Mouse (Mus musculus) stomach, embryonic 16.5 days (tissue): ENCODE data around the gene Rapgef4. TPM values are rescaled to one million over a fixed set of nuclear protein-coding genes. Genes with fewer than 3 reads are reported as not detected.

Source experiments
- ATAC-seq: fragments of 200-750 bp; cut with Nextera tagmentation; 2 replicates; pipeline ENCODE4 v1.8.0; 2017; ENCODE audit warnings: moderate number of reproducible peaks, moderate TSS enrichment; ENCODE audit not compliant: insufficient read depth, low FRiP score
- H3K27ac ChIP-seq: fragments of 300-500 bp; sonication (generic); 2 replicates; pipeline ENCODE4 v1.5.1; 2014; ENCODE audit warnings: low read length
- H3K27me3 ChIP-seq: fragments of 300-500 bp; sonication (generic); 2 replicates; pipeline ENCODE4 v1.6.1; 2014; ENCODE audit warnings: low read length, control low read depth, mixed read lengths; ENCODE audit not compliant: control insufficient read depth, insufficient read depth
- H3K36me3 ChIP-seq: fragments of 300-500 bp; sonication (generic); 2 replicates; pipeline ENCODE4 v1.6.1; 2014; ENCODE audit warnings: low read length; ENCODE audit not compliant: control insufficient read depth, insufficient read depth
- H3K4me1 ChIP-seq: fragments of 300-500 bp; sonication (generic); 2 replicates; pipeline ENCODE4 v1.6.1; 2014; ENCODE audit warnings: low read length, control low read depth, mixed read lengths; ENCODE audit not compliant: control insufficient read depth, insufficient read depth
- H3K4me2 ChIP-seq: fragments of 300-500 bp; sonication (generic); 2 replicates; pipeline ENCODE4 v1.6.1; 2014; ENCODE audit warnings: low read depth, low read length, mixed read lengths
- H3K4me3 ChIP-seq: fragments of 300-500 bp; sonication (generic); replicated peaks from 2 replicates; pipeline ENCODE4 v1.5.1; 2014; ENCODE audit warnings: mild to moderate bottlenecking, low read length
- H3K9ac ChIP-seq: fragments of 300-500 bp; sonication (generic); 2 replicates; pipeline ENCODE4 v1.6.1; 2014; ENCODE audit warnings: low read length
- H3K9me3 ChIP-seq: fragments of 300-500 bp; sonication (generic); replicated peaks from 2 replicates; pipeline ENCODE4 v1.6.1; 2016; ENCODE audit warnings: low read length, control low read depth; ENCODE audit not compliant: control insufficient read depth
- WGBS: fragments of 180-500 bp; shearing (Covaris S2); extraction: QIAGEN DNeasy Blood & Tissue Kit; methylation state at CpG from one replicate; pipeline ENCODE4 v1.1.7; 2014; 5-methylcytosine and 5-hydroxymethylcytosine counted together
- polyA plus RNA-seq: library from polyadenylated mRNA; unstranded; fragments of >200 nt; fragmentation: Nextera tagmentation; extraction: Ambion mirVana; gene quantifications from 2 replicates; pipeline ENCODE4 v1.2.1, GENCODE M21; 2015

Rapgef4 gene
- polyA plus RNA-seq, 1 experiment from 2014 or later: 5.6 TPM

- no peak for ATAC-seq
- Histone ChIP-seq H3K4me2 (no peak overlapping the region), H3K36me3 (no peaks in the 10 kb centered on the region), H3K27ac (no peak overlapping the region), H3K9ac (no peak overlapping the region), H3K4me1 (no peaks in the 10 kb centered on the region), H3K4me3 (no peak overlapping the region), H3K27me3 (no peaks in the 10 kb centered on the region), H3K9me3 (no peaks in the 10 kb centered on the region)
- WGBS: 79% methylated on average over 10 of the region's 10 CpGs
These were observed 177.7 kb downstream of the Rapgef4 start for GRCm38 (mm10) chr2:72158691-72159225.

- 70% methylated on average over 6 of the region's 6 CpGs for WGBS
- no peaks in the 10 kb centered on the region for H3K27me3 ChIP-seq
- no peak overlapping the region for H3K9ac ChIP-seq
- H3K27ac ChIP-seq: no peak overlapping the region
- H3K36me3 ChIP-seq: no peaks in the 10 kb centered on the region
- no peak for ATAC-seq
- no peaks in the 10 kb centered on the region for H3K4me1 ChIP-seq
- H3K4me3 ChIP-seq: no peak overlapping the region
- no peaks in the 10 kb centered on the region for H3K9me3 ChIP-seq
- no peak overlapping the region for H3K4me2 ChIP-seq
These were observed 178.2 kb downstream of the Rapgef4 start for GRCm38 (mm10) chr2:72159281-72159680.

- Histone ChIP-seq H3K4me3 (no peak overlapping the region), H3K9ac (no peak overlapping the region), H3K4me2 (no peak overlapping the region), H3K36me3 (no peaks in the 10 kb centered on the region), H3K27ac (no peak overlapping the region), H3K9me3 (no peaks in the 10 kb centered on the region), H3K27me3 (no peaks in the 10 kb centered on the region), H3K4me1 (peaks cover 16% of the 10 kb centered on the region)
- no peak for ATAC-seq
- WGBS: 80% methylated on average over 5 of the region's 5 CpGs
These were observed 184.3 kb downstream of the Rapgef4 start for GRCm38 (mm10) chr2:72165136-72165854.

DNA sequence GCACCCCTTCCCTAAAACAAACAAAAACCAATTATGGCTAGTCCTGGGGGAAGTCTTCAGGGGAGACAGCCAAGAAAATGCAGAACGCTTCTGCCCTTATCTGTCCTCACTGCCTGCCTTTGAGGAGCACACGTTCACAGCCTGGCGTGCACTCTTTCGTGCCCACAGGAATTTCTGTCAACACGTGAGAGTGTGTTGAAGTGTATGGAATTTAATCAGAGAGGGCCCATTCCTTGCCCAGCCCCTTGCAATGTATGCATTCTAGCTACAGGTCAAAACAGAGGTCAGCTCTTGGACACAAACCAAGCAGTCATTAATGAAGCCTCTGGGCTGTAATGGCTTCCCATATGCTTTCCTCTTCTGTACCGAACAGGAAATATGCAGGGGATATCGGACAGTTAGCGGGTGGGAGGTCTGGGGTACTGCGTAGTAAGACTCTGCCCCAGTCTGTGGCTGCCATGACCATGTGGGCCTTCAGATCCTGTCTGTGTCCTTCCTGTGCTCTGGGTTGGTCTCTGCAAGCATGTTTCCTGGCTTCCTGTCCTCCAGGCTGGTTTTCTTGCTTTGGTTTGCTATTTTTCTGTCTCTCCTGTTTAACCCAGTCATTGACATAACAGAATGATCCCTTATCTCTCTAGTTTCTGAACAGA, 188.5 kb downstream of the Rapgef4 start:
- WGBS: 36% methylated on average over 9 of the region's 9 CpGs
- Histone ChIP-seq H3K4me3 (no peak overlapping the region), H3K27me3 (no peaks in the 10 kb centered on the region), H3K9ac (no peak overlapping the region), H3K9me3 (no peaks in the 10 kb centered on the region), H3K4me2 (no peak overlapping the region), H3K4me1 (peaks cover 16% of the 10 kb centered on the region), H3K36me3 (no peaks in the 10 kb centered on the region), H3K27ac (no peak overlapping the region)
- no peak for ATAC-seq

GRCm38 (mm10) chr2:72170546-72170945, 189.5 kb downstream of the Rapgef4 start:
- no peak for ATAC-seq
- 81% methylated on average over 8 of the region's 8 CpGs for WGBS
- no peak overlapping the region for H3K27ac ChIP-seq

DNA sequence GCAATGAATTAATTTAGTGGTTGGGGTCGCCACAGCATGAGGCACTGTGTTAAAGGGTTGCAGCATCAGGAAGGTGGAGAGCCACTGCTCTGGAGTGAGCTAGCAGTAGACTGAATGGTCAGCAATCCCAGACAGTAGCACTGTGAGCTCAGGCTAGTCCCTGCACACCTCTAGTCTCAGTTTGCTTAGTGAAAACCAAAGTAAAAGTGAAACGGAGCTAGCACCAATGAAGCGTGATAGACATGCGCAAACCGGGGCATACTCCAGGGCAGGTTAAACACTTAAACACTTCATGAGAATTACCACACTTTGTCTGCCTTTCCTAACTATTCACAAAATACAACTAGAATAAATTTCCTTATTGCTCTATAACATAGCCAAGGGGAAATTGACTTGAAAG, 190.2 kb downstream of the Rapgef4 start:
- 89% methylated on average over 5 of the region's 5 CpGs for WGBS

More at GRCm38 (mm10) chr2:72170546-72170945, 189.5 kb downstream of the Rapgef4 start:
- Histone ChIP-seq H3K4me3 (no peak overlapping the region), H3K4me2 (no peak overlapping the region), H3K4me1 (peaks cover 16% of the 10 kb centered on the region), H3K27me3 (no peaks in the 10 kb centered on the region), H3K9me3 (no peaks in the 10 kb centered on the region), H3K36me3 (no peaks in the 10 kb centered on the region), H3K9ac (no peak overlapping the region)

DNA sequence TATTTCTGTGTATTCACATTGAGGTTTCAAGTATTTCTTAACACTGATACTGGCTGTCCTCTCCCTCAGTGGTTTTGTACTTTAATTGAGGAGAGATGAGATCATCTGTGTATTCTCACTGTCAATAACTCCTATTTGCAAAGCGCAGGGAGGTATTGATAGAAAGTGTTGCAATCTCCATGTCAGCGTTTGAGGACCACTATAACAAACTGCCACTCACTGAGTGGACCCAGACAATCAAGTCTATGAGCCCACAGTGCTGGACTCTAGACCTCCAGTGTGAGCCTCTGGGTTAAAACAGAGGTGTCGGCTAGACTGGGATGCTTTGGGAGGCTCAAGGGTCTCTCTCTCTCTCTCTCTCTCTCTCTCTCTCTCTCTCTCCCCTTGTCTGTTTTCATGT, 192.0 kb downstream of the Rapgef4 start:
- no peak for ATAC-seq

More for the DNA sequence above, 190.2 kb downstream of the Rapgef4 start:
- Histone ChIP-seq H3K4me3 (no peak overlapping the region), H3K4me2 (no peak overlapping the region), H3K4me1 (peaks cover 16% of the 10 kb centered on the region), H3K27me3 (no peaks in the 10 kb centered on the region), H3K27ac (no peak overlapping the region), H3K9ac (no peak overlapping the region), H3K36me3 (no peaks in the 10 kb centered on the region), H3K9me3 (no peaks in the 10 kb centered on the region)
- no peak for ATAC-seq

DNA sequence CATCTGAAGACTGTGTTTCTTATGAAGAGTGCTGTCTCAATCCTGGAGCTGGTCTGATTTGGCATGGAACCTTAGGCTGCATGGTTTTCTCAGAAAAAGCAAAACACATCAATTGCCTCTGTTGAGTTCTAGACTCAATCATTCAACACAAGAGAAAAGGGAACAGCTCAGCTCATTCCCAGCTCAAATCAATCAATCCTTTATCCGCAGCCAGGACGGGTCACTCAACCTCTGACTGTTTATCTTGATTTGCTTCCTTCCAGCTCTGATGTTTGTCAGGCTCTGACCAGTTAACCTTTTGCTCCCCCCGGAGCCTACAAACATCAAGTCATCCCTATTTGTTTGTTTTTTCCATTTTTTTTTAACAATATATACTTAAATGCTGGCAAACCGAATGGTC, 192.8 kb downstream of the Rapgef4 start:
- Histone ChIP-seq H3K36me3 (no peaks in the 10 kb centered on the region), H3K27ac (no peak overlapping the region), H3K4me1 (peaks cover 11% of the 10 kb centered on the region), H3K27me3 (no peaks in the 10 kb centered on the region), H3K4me3 (no peak overlapping the region), H3K4me2 (no peak overlapping the region), H3K9ac (no peak overlapping the region), H3K9me3 (no peaks in the 10 kb centered on the region)
- WGBS: 34% methylated on average over 4 of the region's 4 CpGs
- ATAC-seq: no peak

More for the DNA sequence above, 192.0 kb downstream of the Rapgef4 start:
- Histone ChIP-seq H3K27me3 (no peaks in the 10 kb centered on the region), H3K36me3 (no peaks in the 10 kb centered on the region), H3K9me3 (no peaks in the 10 kb centered on the region), H3K9ac (no peak overlapping the region), H3K4me2 (no peak overlapping the region), H3K27ac (no peak overlapping the region), H3K4me1 (peaks cover 16% of the 10 kb centered on the region), H3K4me3 (no peak overlapping the region)
- 59% methylated on average over 3 of the region's 3 CpGs for WGBS

DNA sequence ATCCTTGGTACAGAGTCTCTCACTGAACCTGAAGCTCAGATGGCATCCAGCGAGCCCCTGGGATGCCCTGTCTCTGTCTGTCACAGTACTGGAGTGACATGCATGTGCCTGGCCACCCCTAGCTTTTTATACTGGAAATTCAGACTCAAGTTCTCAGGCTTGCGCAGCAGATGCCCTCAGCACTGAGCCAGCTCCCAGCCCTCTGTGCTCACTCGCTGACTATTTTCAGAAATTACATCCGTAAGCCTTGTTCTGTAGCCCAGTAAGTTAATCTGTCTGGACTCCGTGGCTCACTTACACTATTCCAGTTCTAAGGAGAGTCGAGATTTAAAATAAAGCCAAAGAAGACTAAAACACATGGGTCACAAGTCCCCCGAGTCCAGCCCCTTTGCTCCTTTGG, 194.5 kb downstream of the Rapgef4 start:
- Histone ChIP-seq H3K27me3 (no peaks in the 10 kb centered on the region), H3K27ac (no peak overlapping the region), H3K4me1 (no peaks in the 10 kb centered on the region), H3K36me3 (no peaks in the 10 kb centered on the region), H3K4me2 (no peak overlapping the region), H3K4me3 (no peak overlapping the region), H3K9me3 (no peaks in the 10 kb centered on the region), H3K9ac (no peak overlapping the region)
- ATAC-seq: no peak
- WGBS: 63% methylated on average over 7 of the region's 7 CpGs
